Mouse (Mus musculus): ENCODE results near the gene Acad12.
"Not testable (repeated sequence)": the region's sequence is repeated elsewhere in the genome, so short reads cannot be mapped to it uniquely, and the experiment has no call there.

Gene Acad12

DNA sequence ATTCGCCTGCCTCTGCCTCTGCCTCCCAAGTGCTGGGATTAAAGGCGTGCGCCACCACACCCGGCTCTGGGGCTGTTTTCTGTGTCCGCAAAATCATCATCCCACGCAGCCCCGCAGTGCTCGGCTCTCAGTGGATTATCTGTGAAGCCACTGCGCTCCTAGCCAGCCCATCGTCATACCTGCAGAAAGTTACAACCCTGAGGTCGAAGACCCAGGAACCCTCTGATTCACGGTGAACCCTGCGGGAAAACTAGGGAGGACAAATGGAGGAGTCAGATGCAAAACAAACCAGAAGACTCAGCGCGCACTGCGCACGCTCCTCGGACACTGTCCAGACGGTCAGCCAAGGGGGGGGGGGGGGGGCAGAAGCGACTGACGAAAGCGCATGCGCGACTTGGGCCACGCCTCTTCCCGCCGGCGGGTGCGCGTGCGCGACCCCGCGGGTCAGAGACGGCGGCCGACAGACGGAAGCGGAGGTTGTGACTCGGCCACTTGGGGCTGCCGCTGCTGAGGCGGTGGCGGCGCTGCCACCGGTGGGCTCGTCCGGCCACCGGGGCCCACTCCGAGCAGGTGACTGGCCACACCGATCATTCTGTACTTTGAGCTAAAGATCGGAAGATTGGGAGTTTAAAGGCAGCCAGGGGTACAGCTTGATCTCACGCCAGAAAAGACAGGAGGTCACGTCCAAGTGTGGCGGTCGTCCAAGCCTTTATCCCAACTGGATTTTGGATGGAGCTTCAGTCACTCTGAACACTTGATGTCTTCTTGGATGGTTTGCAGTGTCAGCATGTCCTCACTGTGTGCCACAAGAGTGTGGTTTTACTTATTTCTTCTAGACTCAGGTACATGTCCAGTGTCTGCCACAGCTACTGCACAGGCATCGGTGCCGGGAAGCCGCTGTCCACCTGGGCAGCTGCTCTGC lies at the start of gene Acad12:
Acad12 (minus strand) TSS at position 347 of the 922 bp plus-strand sequence.
- DNase-seq (ENCODE audit: low read depth in 1 of 2, low spot score in 2 of 2): peak in 1 of 2 experiments; percentile 58

DNA sequence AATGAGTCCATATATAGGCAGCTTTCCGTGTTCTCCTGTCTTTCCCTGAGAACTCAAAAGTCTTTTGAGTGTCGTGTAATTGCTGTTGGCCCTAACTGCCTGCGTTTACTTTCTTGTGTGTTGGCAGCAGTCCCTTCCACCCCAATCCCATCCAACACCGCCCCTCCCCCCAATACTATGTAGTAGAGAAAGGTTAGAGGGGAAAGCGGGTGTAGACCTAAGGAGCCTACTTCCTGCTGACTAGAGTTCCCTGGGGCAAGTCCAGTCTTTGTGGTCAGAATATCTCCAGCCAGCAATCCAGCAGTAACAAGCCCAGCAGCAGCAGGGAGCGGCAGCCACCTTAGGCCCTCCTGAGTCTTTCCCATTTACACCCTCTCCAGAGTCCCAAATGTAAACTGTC lies 49.7 kb upstream of the Acad12 start:
- DNase-seq (ENCODE audit: low read depth in 1 of 2, low spot score in 2 of 2): no peak

- DNase-seq (ENCODE audit: low read depth in 1 of 2, low spot score in 2 of 2): no peak
These were observed 48.3 kb upstream of the Acad12 start for GRCm38 (mm10) chr5:121667067-121667466.

GRCm38 (mm10) chr5:121664971-121665370 lies 46.2 kb upstream of the Acad12 start:
- DNase-seq (ENCODE audit: low read depth in 1 of 2, low spot score in 2 of 2): no peak

DNA sequence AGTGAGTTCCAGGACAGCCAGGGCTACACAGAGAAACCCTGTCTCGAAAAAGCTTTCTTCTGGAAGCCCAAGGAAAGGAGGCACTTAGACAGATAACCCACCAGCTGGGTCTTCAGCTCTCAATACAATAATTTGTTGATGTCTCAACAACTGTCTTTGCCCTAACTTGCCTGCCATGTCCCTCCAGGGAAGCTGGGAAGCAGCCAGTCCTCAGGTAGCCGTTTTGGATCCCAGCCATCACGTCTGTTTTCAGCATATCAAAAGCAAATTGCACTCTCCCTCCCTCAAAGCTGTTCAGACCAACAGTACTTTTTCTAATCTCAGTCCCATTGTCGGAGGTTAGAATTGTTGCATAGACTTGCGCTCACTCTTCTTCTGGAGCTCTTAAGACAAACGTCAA lies 45.3 kb upstream of the Acad12 start:
- no peak for DNase-seq (ENCODE audit: low read depth in 1 of 2, low spot score in 2 of 2)

DNA sequence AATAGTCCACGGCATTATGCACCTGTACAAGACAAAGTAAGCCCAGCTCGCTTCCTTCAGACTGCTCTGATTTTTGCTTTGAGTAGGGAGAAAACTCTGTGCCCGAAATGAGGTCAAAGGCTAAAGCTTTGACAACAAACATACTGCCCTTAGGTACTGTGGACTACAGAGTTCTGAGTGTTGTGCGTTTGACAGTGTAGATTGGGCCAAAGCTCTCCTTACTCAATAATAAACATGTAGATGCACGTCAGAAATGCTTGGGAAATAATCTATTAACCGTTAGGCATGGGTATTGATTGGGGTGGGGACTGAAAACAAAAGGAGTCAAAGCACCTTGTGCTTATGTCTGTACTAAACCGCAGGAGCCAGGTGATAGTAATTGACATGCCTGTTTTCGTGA lies 44.7 kb upstream of the Acad12 start:
- no peak for DNase-seq (ENCODE audit: low read depth in 1 of 2, low spot score in 2 of 2)

GRCm38 (mm10) chr5:121661494-121661893 lies 42.8 kb upstream of the Acad12 start:
- DNase-seq (ENCODE audit: low read depth in 1 of 2, low spot score in 2 of 2): no peak

DNA sequence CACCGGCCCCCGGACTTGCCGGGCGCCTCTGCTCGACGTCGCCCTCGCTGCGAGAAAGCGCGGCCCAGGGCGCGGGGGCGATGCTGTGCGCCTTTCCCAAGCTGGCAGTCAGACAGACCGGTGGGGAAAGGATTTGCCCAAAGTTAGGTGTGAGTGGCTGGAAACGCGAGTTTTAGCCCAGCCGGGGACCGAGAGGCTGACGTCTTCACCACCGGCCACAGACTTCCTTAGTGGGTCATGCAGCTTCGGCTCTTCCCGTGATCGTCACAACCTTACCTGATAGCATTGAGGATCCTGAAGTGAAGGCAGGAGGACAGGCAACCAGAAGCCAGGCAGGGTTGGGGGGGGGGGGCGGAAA lies 42.1 kb upstream of the Acad12 start:
- no peak for DNase-seq (ENCODE audit: low read depth in 1 of 2, low spot score in 2 of 2)

DNA sequence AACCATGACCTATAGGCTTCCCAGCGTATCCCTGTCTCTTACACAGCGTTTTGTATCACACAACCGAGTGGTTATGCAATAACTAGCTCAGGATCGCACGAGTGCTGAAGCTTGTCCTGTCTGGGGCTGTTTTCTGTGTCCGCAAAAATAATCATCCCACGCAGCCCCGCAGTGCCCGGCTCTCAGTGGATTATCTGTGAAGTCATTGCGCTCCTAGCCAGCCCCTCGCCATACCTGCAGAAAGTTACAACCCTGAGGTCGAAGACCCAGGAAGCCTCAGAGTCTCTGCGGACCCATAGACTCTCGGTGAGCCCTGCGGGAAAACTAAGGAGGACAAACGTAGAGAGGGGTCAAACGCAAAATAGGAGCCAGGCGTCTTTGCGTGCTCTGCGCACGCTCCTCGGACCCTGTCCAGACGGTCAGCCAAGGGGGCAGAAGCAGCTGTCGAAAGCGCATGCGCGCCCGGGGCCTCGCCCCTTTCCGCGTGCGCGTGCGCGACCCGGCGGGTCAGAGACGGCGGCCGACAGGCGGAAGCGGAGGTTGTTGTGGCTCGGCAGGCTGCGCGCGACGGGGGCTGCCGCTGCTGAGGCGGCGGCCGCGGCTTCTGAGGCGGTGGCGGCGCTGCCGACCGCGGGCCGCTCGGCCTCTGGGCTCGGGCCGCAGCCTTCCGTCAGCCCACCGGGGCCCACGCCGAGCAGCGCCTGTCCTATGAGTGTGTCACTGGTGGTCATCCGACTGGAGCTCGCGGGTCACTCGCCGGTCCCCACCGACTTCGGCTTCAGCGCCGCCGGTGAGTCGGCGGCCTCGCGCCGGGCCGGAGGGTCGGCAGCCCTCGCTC lies 41.5 kb upstream of the Acad12 start, which contains the start of the genes Acad10 and Brap:
Acad10 (minus strand) TSS at position 456 of the 838 bp plus-strand sequence.
Brap (plus strand) TSS at position 505 of the 838 bp plus-strand sequence.
- DNase-seq (ENCODE audit: low read depth in 1 of 2, low spot score in 2 of 2): peak; percentile 81 to 87

GRCm38 (mm10) chr5:121657656-121658055 lies 38.9 kb upstream of the Acad12 start:
- not testable (repeated sequence) for DNase-seq (ENCODE audit: low read depth in 1 of 2, low spot score in 2 of 2)

GRCm38 (mm10) chr5:121656866-121657265 lies 38.1 kb upstream of the Acad12 start:
- not testable (repeated sequence) for DNase-seq (ENCODE audit: low read depth in 1 of 2, low spot score in 2 of 2)

- DNase-seq (ENCODE audit: low read depth in 1 of 2, low spot score in 2 of 2): no peak
These were observed 35.8 kb upstream of the Acad12 start for GRCm38 (mm10) chr5:121654526-121654925.

- no peak for DNase-seq (ENCODE audit: low read depth in 1 of 2, low spot score in 2 of 2)
These were observed 30.4 kb upstream of the Acad12 start for GRCm38 (mm10) chr5:121649134-121649533.

DNA sequence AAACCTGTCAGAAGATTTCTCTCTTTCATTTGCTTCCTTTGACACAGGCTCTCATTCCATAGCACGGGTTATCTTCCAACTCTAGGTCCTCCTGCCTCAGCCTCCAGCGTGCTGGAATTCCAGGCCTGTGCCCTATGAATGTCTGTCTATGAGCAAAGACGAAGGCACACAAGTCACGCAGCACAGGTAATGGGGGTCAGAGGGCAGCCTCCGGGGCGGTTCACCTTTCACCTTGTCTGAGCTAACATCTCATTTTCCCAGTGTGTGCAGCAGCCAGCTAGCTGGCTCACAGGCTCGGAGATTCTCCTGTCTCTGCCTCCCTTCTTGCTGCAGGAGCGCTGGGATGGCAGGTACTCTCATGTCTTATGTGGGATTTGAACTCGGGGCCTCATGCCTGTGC lies 20.9 kb upstream of the Acad12 start:
- DNase-seq (ENCODE audit: low read depth in 1 of 2, low spot score in 2 of 2): no peak

DNA sequence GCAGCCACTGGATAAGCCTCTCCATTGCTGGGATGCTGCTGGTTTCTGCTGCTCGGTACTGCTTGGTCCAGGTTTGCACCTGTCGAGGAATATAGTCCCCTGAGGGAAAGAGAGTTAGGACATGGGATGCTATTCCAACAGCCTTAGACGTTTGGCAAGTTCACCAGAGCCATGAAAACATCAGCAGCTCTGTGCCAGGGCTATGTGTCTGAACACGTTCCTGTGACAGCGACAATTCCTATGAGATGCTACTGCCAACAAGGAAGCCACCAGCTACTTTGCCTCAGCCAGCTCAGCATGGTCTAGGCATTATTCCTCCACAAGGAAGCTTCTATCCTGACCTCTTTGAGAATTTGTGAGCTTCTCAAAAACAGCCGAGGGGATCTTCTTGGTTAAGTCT lies 18.6 kb upstream of the Acad12 start:
- no peak for DNase-seq (ENCODE audit: low read depth in 1 of 2, low spot score in 2 of 2)

DNA sequence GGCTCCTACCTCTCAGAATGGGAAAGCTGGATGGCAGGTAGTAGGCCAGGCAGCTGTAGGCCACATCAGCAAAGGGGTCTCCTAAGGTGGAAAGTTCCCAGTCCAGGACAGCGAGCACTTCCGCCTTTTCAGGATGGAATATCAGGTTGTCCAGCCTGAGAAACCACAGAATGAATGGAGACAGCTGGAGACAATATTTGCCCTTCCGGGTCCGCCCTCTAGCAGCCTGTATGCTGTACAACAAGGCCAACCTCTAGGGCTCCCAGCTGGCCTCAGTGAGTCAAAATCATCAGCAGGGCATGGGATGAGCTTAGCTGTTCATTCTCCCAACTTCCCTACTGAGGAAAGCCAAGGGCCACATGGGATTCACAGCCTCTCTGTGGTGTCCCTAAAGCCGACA lies 15.9 kb upstream of the Acad12 start:
- no peak for DNase-seq (ENCODE audit: low read depth in 1 of 2, low spot score in 2 of 2)

GRCm38 (mm10) chr5:121632804-121633203 lies 14.1 kb upstream of the Acad12 start:
- DNase-seq (ENCODE audit: low read depth in 1 of 2, low spot score in 2 of 2): no peak

GRCm38 (mm10) chr5:121631106-121631647 lies 12.4 kb upstream of the Acad12 start:
- not testable (repeated sequence) for DNase-seq (ENCODE audit: low read depth in 1 of 2, low spot score in 2 of 2)

DNA sequence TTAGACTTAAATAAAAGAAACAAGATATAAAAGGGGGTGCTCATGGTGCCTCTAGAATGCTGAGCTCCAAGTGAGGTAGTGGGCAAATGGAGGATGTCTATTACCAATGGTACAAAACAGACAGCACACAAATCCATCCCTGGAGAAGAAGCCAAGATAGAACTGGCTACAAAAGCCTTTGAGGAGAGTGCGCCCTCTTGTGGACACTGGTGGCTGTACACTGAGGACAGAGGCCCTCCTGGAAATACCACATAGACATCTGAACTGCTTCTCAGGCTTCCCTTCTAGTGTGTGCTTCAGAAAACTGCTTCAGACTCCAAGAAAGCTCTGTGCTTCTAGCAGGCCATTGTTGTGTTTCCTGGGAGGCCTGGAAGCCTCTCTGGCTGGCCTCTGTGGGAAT lies 9.1 kb upstream of the Acad12 start:
- DNase-seq (ENCODE audit: low read depth in 1 of 2, low spot score in 2 of 2): peak; percentile 12 to 49

DNA sequence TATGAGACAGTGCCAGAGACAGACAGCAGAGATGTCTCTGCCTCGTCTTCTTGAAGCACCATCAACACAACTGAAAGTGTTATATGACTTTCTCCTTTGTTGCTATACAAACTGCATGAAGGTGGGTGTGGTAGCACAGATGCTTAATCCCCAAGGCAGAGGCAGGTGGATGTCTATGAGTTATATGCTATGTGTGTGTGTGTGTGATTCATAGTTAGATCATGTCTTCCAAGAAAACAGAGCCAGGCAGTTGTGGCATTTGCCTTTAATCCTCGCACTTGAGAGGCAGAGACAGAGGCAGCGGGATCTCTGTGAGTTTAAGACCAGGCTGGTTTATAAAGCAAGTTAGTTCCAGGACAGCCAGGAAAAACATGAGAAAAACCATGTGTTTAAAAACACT lies 4.5 kb upstream of the Acad12 start:
- DNase-seq (ENCODE audit: low read depth in 1 of 2, low spot score in 2 of 2): no peak

DNA sequence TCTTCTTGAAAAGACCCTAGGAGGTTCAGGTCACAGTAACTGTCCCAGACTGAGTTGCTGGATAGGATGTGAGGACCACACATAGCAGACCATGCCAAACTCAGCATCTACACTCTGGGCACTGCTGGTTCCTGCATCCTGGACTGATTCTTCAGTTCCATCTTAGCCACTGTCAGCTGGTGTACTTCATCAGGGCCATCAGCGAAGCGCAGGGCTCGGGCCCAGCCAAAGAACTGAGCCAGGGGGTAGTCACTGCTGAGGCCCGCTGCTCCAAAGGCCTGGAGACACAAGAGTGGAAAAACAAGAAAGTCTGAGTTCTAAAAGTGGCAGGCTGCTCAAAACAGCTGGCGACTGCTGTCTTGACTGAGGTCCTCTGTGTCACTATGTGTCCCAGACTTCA lies 2.4 kb upstream of the Acad12 start:
- no peak for DNase-seq (ENCODE audit: low read depth in 1 of 2, low spot score in 2 of 2)

DNA sequence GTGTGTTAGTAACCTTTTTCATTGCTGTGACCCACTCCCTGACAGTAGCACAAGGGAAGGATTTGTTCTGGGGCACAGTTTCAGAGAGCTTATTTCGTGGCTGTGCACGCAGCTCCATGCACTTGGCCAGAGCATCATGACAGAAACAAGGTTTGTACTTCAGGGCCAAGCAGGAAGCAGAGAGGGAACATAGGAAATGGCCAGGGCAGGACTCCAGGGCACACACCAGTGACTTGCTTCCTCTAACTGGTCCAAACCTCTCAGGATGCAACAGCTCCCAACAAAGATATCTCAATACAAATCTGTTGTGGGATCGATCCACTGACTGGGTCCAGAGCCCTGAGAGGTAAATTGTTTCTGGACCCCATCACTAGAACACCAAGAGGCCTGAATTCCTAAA lies 3.8 kb downstream of the Acad12 start:
- DNase-seq (ENCODE audit: low read depth in 1 of 2, low spot score in 2 of 2): not testable (repeated sequence)
